Mouse (Mus musculus) left cerebral cortex, postnatal 4 days (tissue): ENCODE measurements at regions not wholly inside any gene's neighbourhood (a gene's known extent, or its start where the extent isn't known, plus 50 kb on each side); places are given as distances from the start of the nearest gene placed in this dataset.

Experiments
- DNase-seq: peaks from one replicate; pipeline ENCODE4 v3.0.0-alpha.2; 2022
- intact Hi-C: fragments of 180-260 bp; cut with DNase I; formaldehyde crosslinking; loops from one replicate; pipeline ENCODE4 v1.15.1; 2025

DNA sequence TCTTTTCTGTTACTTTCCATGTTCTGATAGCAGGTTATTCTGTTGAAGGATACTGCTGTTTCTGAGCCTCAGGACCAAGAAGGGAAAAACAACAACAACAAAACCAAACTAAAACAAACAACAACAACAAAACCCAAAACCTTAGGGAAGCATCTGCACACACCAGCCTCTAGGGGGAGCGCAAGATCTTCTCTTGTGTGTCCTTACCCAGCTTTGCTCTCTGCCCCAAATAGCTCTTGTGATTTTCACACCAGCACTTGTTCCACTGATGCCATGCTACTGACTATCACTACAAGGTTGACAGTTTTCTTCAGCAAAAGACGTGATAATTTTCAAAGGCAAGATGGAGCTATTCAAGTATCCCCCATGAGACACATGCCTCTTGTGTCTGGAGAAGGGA lies 59.8 kb upstream of the Nrg3 start:
- DNase-seq, result peak; percentile 32
- intact Hi-C loops, result no loop called here
